Mouse (Mus musculus) liver, embryonic 13.5 days (tissue): Measurements from ENCODE around the gene Sirt5. TPM values are rescaled to one million over a fixed set of nuclear protein-coding genes. Genes with fewer than 3 reads are reported as not detected.
A peak's percentile ranks its signal among the peaks of the same experiment; 100 is the strongest.

Experiments used
- ATAC-seq: fragments of 200-750 bp; cut with Nextera tagmentation; 2 replicates; pipeline ENCODE4 v1.8.0; 2017; ENCODE audit warnings: low read depth, mild to moderate bottlenecking, moderate number of reproducible peaks, moderate library complexity
- DNase-seq: peaks from one replicate; pipeline ENCODE4 v3.0.0; 2022
- H3K27ac ChIP-seq: fragments of 300-500 bp; sonication (generic); 2 replicates; pipeline ENCODE4 v1.5.1; 2015; ENCODE audit warnings: moderate library complexity, mild to moderate bottlenecking, inconsistent platforms
- H3K27me3 ChIP-seq: fragments of 300-500 bp; sonication (generic); 2 replicates; pipeline ENCODE4 v1.6.1; 2015; ENCODE audit warnings: mild to moderate bottlenecking, inconsistent platforms
- H3K36me3 ChIP-seq: fragments of 300-500 bp; sonication (generic); 2 replicates; pipeline ENCODE4 v1.6.1; 2015; ENCODE audit warnings: mild to moderate bottlenecking, inconsistent platforms
- H3K4me1 ChIP-seq: fragments of 300-500 bp; sonication (generic); replicated peaks from 2 replicates; pipeline ENCODE4 v1.6.1; 2015; ENCODE audit warnings: inconsistent platforms
- H3K4me2 ChIP-seq: fragments of 300-500 bp; sonication (generic); 2 replicates; pipeline ENCODE4 v1.6.1; 2015; ENCODE audit warnings: inconsistent platforms, mild to moderate bottlenecking, moderate library complexity
- H3K4me3 ChIP-seq: fragments of 300-500 bp; sonication (generic); replicated peaks from 2 replicates; pipeline ENCODE4 v1.5.1; 2015; ENCODE audit warnings: mild to moderate bottlenecking, inconsistent platforms
- H3K9ac ChIP-seq: fragments of 300-500 bp; sonication (generic); 2 replicates; pipeline ENCODE4 v1.6.1; 2015; ENCODE audit warnings: mild to moderate bottlenecking, inconsistent platforms
- H3K9me3 ChIP-seq: fragments of 300-500 bp; sonication (generic); replicated peaks from 2 replicates; pipeline ENCODE4 v1.6.1; 2016; ENCODE audit warnings: inconsistent platforms
- WGBS: fragments of 180-500 bp; shearing (Covaris S2); methylation state at CpG from one replicate; pipeline ENCODE4 v1.1.7; 2015; ENCODE audit not compliant: insufficient replicate concordance; 5-methylcytosine and 5-hydroxymethylcytosine counted together
- polyA plus RNA-seq: library from polyadenylated mRNA; unstranded; fragments of >200 nt; fragmentation: Nextera tagmentation; extraction: Ambion mirVana; gene quantifications from 2 replicates; pipeline ENCODE4 v1.2.1, GENCODE M21; 2015

Sirt5 gene
- polyA plus RNA-seq, 1 experiment from 2014 or later: 5.1 TPM

DNA sequence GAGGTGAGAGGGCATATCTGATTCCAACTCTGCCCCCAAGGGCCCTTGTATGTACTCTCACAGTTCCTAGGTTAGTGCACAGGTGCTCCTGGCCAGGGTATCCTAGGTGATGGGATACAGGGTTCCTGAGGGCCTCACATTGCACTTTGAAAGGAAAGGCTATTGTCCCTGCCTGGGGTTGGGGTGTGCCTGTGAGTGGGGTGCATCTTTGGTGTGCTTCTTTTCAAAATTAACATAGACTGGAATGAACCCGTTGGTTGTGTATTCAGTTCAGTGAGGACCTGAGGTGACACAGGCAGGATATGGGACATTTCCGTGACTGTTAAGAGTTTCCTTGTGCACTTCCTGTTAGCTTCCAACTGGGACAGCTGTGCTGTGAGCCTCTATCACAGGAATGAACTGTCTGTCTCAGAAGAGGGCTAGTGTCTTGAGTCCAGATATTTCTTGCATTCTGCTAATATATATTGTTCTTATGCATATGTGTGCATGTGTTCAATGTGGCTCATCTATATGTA lies 9.7 kb downstream of the Sirt5 start:
- H3K36me3 ChIP-seq: peaks cover 40% of the 10 kb centered on the region
- ATAC-seq (no peak), DNase-seq (no peak)
- no peak overlapping the region for H3K4me3 ChIP-seq
- no peaks in the 10 kb centered on the region for H3K27me3 ChIP-seq
- 51% methylated on average over 2 of the region's 2 CpGs for WGBS
- H3K4me1 ChIP-seq: no peaks in the 10 kb centered on the region
- H3K4me2 ChIP-seq: no peak overlapping the region
- H3K9ac ChIP-seq: no peak overlapping the region
- H3K9me3 ChIP-seq: no peaks in the 10 kb centered on the region
- no peak overlapping the region for H3K27ac ChIP-seq

- H3K9me3 ChIP-seq: no peaks in the 10 kb centered on the region
- no peak for ATAC-seq
- H3K9ac ChIP-seq: no peak overlapping the region
- no peaks in the 10 kb centered on the region for H3K4me1 ChIP-seq
- DNase-seq: no peak
- no peak overlapping the region for H3K4me3 ChIP-seq
- H3K4me2 ChIP-seq: no peak overlapping the region
- no peaks in the 10 kb centered on the region for H3K27me3 ChIP-seq
- H3K36me3 ChIP-seq: peaks cover 15% of the 10 kb centered on the region
- WGBS: 69% methylated on average over 3 of the region's 3 CpGs
- H3K27ac ChIP-seq: no peak overlapping the region
Measured at GRCm38 (mm10) chr13:43379989-43380388, 14.7 kb downstream of the Sirt5 start.

DNA sequence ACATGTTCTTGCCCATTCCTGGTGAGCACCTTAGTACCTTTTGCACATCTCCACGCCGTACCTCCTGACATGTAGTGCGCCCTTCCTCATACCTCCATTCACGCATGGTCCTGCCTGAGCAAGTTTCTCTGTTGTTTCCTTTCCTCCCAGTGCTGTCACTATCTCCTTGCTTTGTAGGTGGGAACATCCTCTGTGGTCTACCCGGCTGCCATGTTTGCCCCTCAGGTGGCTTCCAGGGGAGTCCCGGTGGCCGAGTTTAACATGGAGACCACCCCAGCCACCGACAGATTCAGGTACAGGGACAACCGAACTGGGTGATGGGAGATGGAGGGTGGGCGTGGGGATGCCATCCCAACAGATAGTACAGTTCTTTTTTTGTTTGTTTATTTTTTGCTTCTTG lies 20.0 kb downstream of the Sirt5 start:
- DNase-seq: no peak
- WGBS: 86% methylated on average over 10 of the region's 10 CpGs
- Histone ChIP-seq H3K4me1 (no peaks in the 10 kb centered on the region), H3K27me3 (no peaks in the 10 kb centered on the region), H3K4me3 (no peak overlapping the region), H3K9me3 (no peaks in the 10 kb centered on the region), H3K4me2 (no peak overlapping the region), H3K27ac (no peak overlapping the region), H3K9ac (no peak overlapping the region), H3K36me3 (peaks cover 3% of the 10 kb centered on the region; the same call in 1 of the 2 replicates)
- no peak for ATAC-seq

DNA sequence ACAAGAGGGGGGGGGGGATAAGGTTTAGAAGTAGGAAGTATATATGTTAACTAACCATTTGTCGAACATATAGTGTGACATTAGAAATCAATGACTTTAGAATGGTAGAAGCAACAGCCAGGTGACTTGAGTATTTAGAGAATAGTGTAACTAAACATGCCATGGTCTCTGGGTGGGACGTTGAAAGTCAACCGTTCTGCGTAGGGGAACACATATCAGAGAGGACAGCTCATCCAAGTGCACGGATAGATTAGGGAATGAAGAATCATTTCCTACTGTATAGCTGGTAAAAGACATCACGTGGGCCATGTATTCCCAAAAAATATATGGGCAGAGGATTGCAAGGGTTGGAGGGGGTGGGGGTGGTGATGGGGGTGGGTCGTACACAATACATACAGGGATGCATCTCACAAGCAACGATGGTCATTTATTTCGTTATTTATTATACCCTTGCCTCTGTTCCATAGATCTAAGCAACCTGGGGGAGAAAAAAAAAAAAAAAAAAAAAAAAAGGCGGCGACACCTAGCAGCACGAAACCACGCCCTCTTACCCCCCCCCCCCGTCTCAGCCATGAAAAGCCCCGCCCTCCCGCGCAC lies 32.5 kb downstream of the Sirt5 start:
- Histone ChIP-seq H3K9ac (no peak overlapping the region), H3K4me3 (peak overlapping the region; percentile 89), H3K9me3 (0 out of 2 replicates have a peak, but pooled peaks cover 4% of the 10 kb centered on the region), H3K27me3 (no peaks in the 10 kb centered on the region), H3K4me2 (peak overlapping the region; percentile 82), H3K4me1 (peaks cover 13% of the 10 kb centered on the region), H3K27ac (no peak overlapping the region), H3K36me3 (peaks cover 36% of the 10 kb centered on the region)
- no peak for DNase-seq
- 50% methylated on average over 13 of the region's 17 CpGs for WGBS
- no peak for ATAC-seq

DNA sequence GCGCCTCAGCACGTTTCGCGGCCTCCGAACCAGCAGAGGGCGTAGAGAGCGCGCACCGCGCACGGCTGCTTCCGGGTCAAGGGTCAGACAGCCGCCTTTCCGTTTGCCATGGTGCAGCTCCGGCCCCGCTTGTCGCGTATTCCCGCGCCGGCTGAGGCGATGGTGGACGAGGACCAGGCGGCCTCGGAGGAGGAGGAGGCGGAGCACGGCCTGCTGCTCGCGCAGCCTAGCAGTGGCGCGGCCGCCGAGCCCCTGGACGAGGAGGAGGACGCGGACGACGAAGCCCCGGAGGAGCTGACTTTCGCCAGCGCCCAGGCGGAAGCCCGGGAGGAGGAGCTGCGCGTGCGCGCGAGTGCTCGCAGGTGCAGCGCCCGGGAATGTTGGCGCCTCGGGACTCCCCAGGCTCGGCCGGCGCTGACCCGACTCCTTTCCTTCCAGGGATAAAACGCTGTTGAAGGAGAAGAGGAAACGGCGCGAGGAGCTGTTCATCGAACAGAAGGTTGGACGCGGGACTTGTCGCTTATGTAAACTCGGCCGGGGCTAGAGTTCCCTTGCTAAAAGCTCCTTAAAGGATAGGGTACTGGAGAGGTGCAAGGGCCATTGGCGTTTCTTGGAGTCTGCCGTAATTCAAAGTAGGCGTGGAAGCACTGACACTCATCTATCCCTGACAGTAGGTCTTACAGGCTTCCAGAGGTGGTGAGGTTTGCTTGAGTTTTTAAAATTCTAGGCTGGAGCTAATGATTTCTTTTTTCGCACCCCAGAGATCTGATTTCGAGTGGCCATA lies 33.2 kb downstream of the Sirt5 start, which contains the start of gene Nol7:
Nol7 (plus strand) TSS at position 94 of the 784 bp plus-strand sequence.
- DNase-seq (peak; percentile 90), ATAC-seq (peak; percentile 95)
- Histone ChIP-seq H3K4me1 (peaks cover 13% of the 10 kb centered on the region), H3K9me3 (0 out of 2 replicates have a peak, but pooled peaks cover 4% of the 10 kb centered on the region), H3K4me2 (peak within 1 kb of the TSS; percentile 82), H3K9ac (peak within 1 kb of the TSS; percentile 89), H3K4me3 (peak within 1 kb of the TSS; percentile 89), H3K27me3 (no peaks in the 10 kb centered on the region), H3K27ac (peak within 1 kb of the TSS; percentile 92), H3K36me3 (peaks cover 42% of the 10 kb centered on the region)
- 1% methylated on average over 72 of the region's 72 CpGs for whole genome bisulfite sequencing

- H3K4me3 ChIP-seq: peak overlapping the region; percentile 89
- H3K4me2 ChIP-seq: peak overlapping the region; percentile 82
- no peaks in the 10 kb centered on the region for H3K27me3 ChIP-seq
- no peaks in the 10 kb centered on the region for H3K9me3 ChIP-seq
- peak overlapping the region; percentile 89 for H3K9ac ChIP-seq
- H3K36me3 ChIP-seq: peaks cover 43% of the 10 kb centered on the region
- WGBS: 60% methylated on average over 5 of the region's 5 CpGs
- peaks cover 13% of the 10 kb centered on the region for H3K4me1 ChIP-seq
- DNase-seq (no peak), ATAC-seq (no peak)
- no peak overlapping the region; the same call in 1 of the 2 replicates for H3K27ac ChIP-seq
Measured at GRCm38 (mm10) chr13:43399576-43399975, 34.3 kb downstream of the Sirt5 start.

GRCm38 (mm10) chr13:43412311-43412710 lies 47.0 kb downstream of the Sirt5 start:
- Histone ChIP-seq H3K4me3 (no peak overlapping the region), H3K27me3 (no peaks in the 10 kb centered on the region), H3K36me3 (peaks cover 59% of the 10 kb centered on the region), H3K9ac (no peak overlapping the region), H3K27ac (no peak overlapping the region), H3K9me3 (no peaks in the 10 kb centered on the region), H3K4me1 (no peaks in the 10 kb centered on the region), H3K4me2 (no peak overlapping the region)
- DNase-seq (no peak), ATAC-seq (no peak)
- 82% methylated on average over 7 of the region's 7 CpGs for WGBS

GRCm38 (mm10) chr13:43413611-43414010 lies 48.3 kb downstream of the Sirt5 start:
- H3K4me2 ChIP-seq: no peak overlapping the region
- H3K4me1 ChIP-seq: no peaks in the 10 kb centered on the region
- H3K27me3 ChIP-seq: no peaks in the 10 kb centered on the region
- no peak overlapping the region for H3K27ac ChIP-seq
- H3K9me3 ChIP-seq: no peaks in the 10 kb centered on the region
- H3K9ac ChIP-seq: no peak overlapping the region
- no peak for DNase-seq
- 88% methylated on average over 2 of the region's 2 CpGs for WGBS
- ATAC-seq: no peak
- no peak overlapping the region for H3K4me3 ChIP-seq
- peaks cover 51% of the 10 kb centered on the region for H3K36me3 ChIP-seq

GRCm38 (mm10) chr13:43415249-43415648 lies 50.0 kb downstream of the Sirt5 start:
- ATAC-seq (no peak), DNase-seq (no peak)
- Histone ChIP-seq H3K27ac (no peak overlapping the region), H3K4me1 (no peaks in the 10 kb centered on the region), H3K36me3 (peaks cover 60% of the 10 kb centered on the region), H3K4me2 (no peak overlapping the region), H3K9ac (no peak overlapping the region), H3K9me3 (no peaks in the 10 kb centered on the region), H3K27me3 (no peaks in the 10 kb centered on the region), H3K4me3 (no peak overlapping the region)
- WGBS: 61% methylated on average over 1 of the region's 1 CpGs

GRCm38 (mm10) chr13:43428436-43428835 lies 63.1 kb downstream of the Sirt5 start:
- H3K27me3 ChIP-seq: no peaks in the 10 kb centered on the region
- H3K36me3 ChIP-seq: peaks cover 24% of the 10 kb centered on the region
- ATAC-seq: no peak
- H3K4me2 ChIP-seq: no peak overlapping the region
- H3K27ac ChIP-seq: no peak overlapping the region
- no peak overlapping the region for H3K4me3 ChIP-seq
- no peak for DNase-seq
- 90% methylated on average over 4 of the region's 4 CpGs for WGBS
- H3K4me1 ChIP-seq: peaks cover 4% of the 10 kb centered on the region
- no peaks in the 10 kb centered on the region for H3K9me3 ChIP-seq
- no peak overlapping the region for H3K9ac ChIP-seq

DNA sequence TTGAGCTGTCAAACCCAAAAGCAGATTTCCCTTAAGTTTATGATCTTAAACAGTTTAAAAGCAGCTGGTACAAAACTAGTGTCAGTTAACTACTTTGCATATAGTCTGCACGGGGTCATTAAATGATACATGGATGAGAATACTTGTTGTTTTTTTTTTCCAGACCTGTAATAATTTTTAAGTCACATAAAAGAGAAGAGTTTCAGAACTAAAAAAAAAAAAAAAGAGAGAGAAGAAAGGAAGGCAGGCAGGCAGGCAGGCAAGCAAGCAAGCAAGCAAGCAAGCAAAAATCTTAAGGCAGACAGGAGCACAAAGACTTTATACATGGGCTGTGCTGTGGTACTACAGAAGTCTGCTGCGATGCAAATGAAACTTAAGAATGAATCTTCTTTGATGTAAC lies 68.1 kb downstream of the Sirt5 start:
- H3K4me2 ChIP-seq: no peak overlapping the region
- H3K27ac ChIP-seq: no peak overlapping the region
- peaks cover 4% of the 10 kb centered on the region for H3K4me1 ChIP-seq
- peaks cover 15% of the 10 kb centered on the region for H3K36me3 ChIP-seq
- no peaks in the 10 kb centered on the region for H3K9me3 ChIP-seq
- no peak for DNase-seq
- no peak overlapping the region for H3K4me3 ChIP-seq
- H3K9ac ChIP-seq: no peak overlapping the region
- WGBS: 81% methylated on average over 2 of the region's 2 CpGs
- no peaks in the 10 kb centered on the region for H3K27me3 ChIP-seq
- ATAC-seq: no peak
